Mouse (Mus musculus): Measurements from ENCODE around the gene D930007J09Rik.

DNA sequence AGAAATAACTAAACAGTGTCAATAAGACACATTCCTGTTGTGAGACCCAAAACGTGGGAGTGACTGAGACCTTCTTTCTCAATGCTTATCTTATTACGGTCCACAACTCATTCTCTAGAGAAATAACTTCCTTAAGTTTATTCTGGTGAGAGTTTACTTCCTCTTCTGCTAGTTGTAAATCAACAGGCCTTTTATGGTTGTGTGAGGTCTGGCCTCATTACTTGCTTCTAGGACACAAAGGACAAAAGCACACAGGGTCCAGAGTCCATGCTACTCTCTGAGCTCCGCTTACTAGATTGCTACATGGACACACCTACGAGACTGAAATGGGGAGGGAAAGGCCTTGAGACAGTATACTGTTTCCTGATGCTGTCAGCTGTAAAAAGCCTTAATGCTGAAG lies 46.4 kb upstream of the D930007J09Rik start:
- TF ChIP-seq POLR2A (IDR thresholded peaks at IDR 0.05; ENCODE audit: borderline replicate concordance, extremely low read depth, low read depth, low read length): no peak
- TF ChIP-seq CTCF (IDR thresholded peaks at IDR 0.05; ENCODE audit: insufficient read depth, low read length): no peak

Data from lung, adult 2 months (tissue).